In genomic region chr3:30436131-30436530, GRCm38 (mm10) we compare ENCODE assay signal across 25 mouse cellular contexts.
DNase-seq lines count a peak whose midpoint lies in the region; ATAC-seq and TF ChIP-seq lines count a peak whose summit lies in the region.
"Had no signal": no experiment of that assay in that cellular context is flagged by ENCODE, and none has a peak within 500 bp of the region (broad histone marks: within the 10 kb centered on the region; RNA-seq: fewer than 3 reads in every experiment).

No protein-coding gene starts in this region.

- WGBS in hindbrain, embryonic 10.5 days, result 51% methylated on average over 9 of the region's 9 CpGs
- 51% methylated on average over 9 of the region's 9 CpGs for WGBS in hindbrain, embryonic 12.5 days
- 23% methylated on average over 9 of the region's 9 CpGs for WGBS in embryonic facial prominence, embryonic 10.5 days

- TF ChIP-seq CTCF in brain, embryonic 14.5 days (IDR thresholded peaks at IDR 0.05; ENCODE audit: borderline replicate concordance, extremely low read depth, insufficient read depth, insufficient read length), result no peak

- no peaks in the 10 kb centered on the region for H3K27me3 ChIP-seq in hindbrain, embryonic 10.5 days (ENCODE audit: insufficient read depth, poor library complexity, severe bottlenecking)
- no peaks in the 10 kb centered on the region for H3K27me3 ChIP-seq in hindbrain, embryonic 12.5 days
- H3K27me3 ChIP-seq in embryonic facial prominence, embryonic 10.5 days (replicated peaks; ENCODE audit: low read depth, poor library complexity, severe bottlenecking), result no peaks in the 10 kb centered on the region

- H3K4me2 ChIP-seq in hindbrain, embryonic 12.5 days (replicated peaks), result no peak overlapping the region
- H3K4me2 ChIP-seq: embryonic facial prominence, embryonic 13.5 days; hindbrain, embryonic 14.5 days had no signal

- no peak for ATAC-seq in hindbrain, embryonic 12.5 days (ENCODE audit: low FRiP score)
- no peak for ATAC-seq in monocyte, adult 5-6 weeks (replicated peaks; ENCODE audit: insufficient number of reproducible peaks, low FRiP score, low TSS enrichment, poor library complexity, severe bottlenecking)
- ATAC-seq: activated CD4-positive, CD25-positive, alpha-beta regulatory T cell, adult 4 months; forebrain, embryonic 14.5 days; forebrain, postnatal 0 days; hindbrain, postnatal 0 days; inflammation-experienced regulatory T-cells, adult 6 months; intestine, embryonic 16.5 days had no signal

- DNase-seq in embryo, embryonic 10 days (ENCODE audit: low spot score), result peak; percentile 51
- DNase-seq in embryo, embryonic 9.5 days (ENCODE audit: extremely low spot score), result no peak
- DNase-seq in hindbrain, embryonic 10.5 days (ENCODE audit: low spot score), result no peak
- DNase-seq in brain, embryonic 14.5 days (ENCODE audit: low read depth), result peak; percentile 24
- DNase-seq in embryonic facial prominence, embryonic 10.5 days (ENCODE audit: low spot score), result peak; percentile 34
- no peak for DNase-seq in cerebellum, postnatal 14 days
- DNase-seq: adrenal gland, adult 8-10 months; adrenal gland, postnatal 25 days; cerebellum, adult 2 months; cerebellum, postnatal 10 days; forebrain, postnatal 0 days; gastrocnemius, adult 2 months; gastrocnemius, postnatal 14 days; heart, adult 18-20 months; kidney, adult 18-20 months had no signal

- no peak overlapping the region for H3K9ac ChIP-seq in hindbrain, embryonic 12.5 days
- H3K9ac ChIP-seq: embryonic facial prominence, embryonic 13.5 days; forebrain, postnatal 0 days; hindbrain, embryonic 14.5 days had no signal

- H3K4me1 ChIP-seq in hindbrain, embryonic 10.5 days (replicated peaks), result peaks cover 14% of the 10 kb centered on the region
- no peaks in the 10 kb centered on the region for H3K4me1 ChIP-seq in hindbrain, embryonic 12.5 days
- H3K4me1 ChIP-seq in embryonic facial prominence, embryonic 10.5 days, result peaks cover 32% of the 10 kb centered on the region
- H3K4me1 ChIP-seq: embryonic facial prominence, embryonic 13.5 days had no signal

- TF ChIP-seq POLR2A in brain, embryonic 14.5 days (IDR thresholded peaks at IDR 0.05; ENCODE audit: borderline replicate concordance, extremely low read depth, insufficient read depth, insufficient read length, poor library complexity, severe bottlenecking), result no peak

- no peaks in the 10 kb centered on the region for H3K9me3 ChIP-seq in hindbrain, embryonic 10.5 days
- H3K9me3 ChIP-seq in hindbrain, embryonic 12.5 days (replicated peaks), result no peaks in the 10 kb centered on the region
- no peaks in the 10 kb centered on the region for H3K9me3 ChIP-seq in embryonic facial prominence, embryonic 10.5 days
- H3K9me3 ChIP-seq: embryonic facial prominence, embryonic 13.5 days had no signal

- H3K27ac ChIP-seq in hindbrain, embryonic 10.5 days, result peak overlapping the region; percentile 50; the same call in 1 of the 2 replicates
- H3K27ac ChIP-seq in hindbrain, embryonic 12.5 days, result no peak overlapping the region
- peak overlapping the region; percentile 62 for H3K27ac ChIP-seq in embryonic facial prominence, embryonic 10.5 days (replicated peaks)
- H3K27ac ChIP-seq: embryonic facial prominence, embryonic 13.5 days; gastrocnemius, adult 2 months; hindbrain, embryonic 14.5 days; hindbrain, postnatal 0 days had no signal

- H3K4me3 ChIP-seq in hindbrain, embryonic 10.5 days, result no peak overlapping the region
- H3K4me3 ChIP-seq in hindbrain, embryonic 12.5 days, result no peak overlapping the region
- H3K4me3 ChIP-seq in embryonic facial prominence, embryonic 10.5 days, result 0 out of 2 replicates have a peak overlapping the region, but pooled peaks have one; percentile 9
- H3K4me3 ChIP-seq: embryonic facial prominence, embryonic 13.5 days; erythroblast, embryonic 14.5 days; gastrocnemius, adult 2 months had no signal

- no peaks in the 10 kb centered on the region for H3K36me3 ChIP-seq in hindbrain, embryonic 10.5 days
- no peaks in the 10 kb centered on the region for H3K36me3 ChIP-seq in hindbrain, embryonic 12.5 days
- H3K36me3 ChIP-seq in embryonic facial prominence, embryonic 10.5 days (replicated peaks), result no peaks in the 10 kb centered on the region
- H3K36me3 ChIP-seq: embryonic facial prominence, embryonic 13.5 days had no signal

Comparison
In these comparisons a context has a peak if more than half of its experiments do, and no peak if none do; other contexts are left out.
1. DNase-seq: peak in embryo, embryonic 10 days (single experiment), brain, embryonic 14.5 days (single experiment) and embryonic facial prominence, embryonic 10.5 days (single experiment); none in embryo, embryonic 9.5 days (single experiment), hindbrain, embryonic 10.5 days (single experiment) and cerebellum, postnatal 14 days (0 of 2).